ENCODE assay signal across 8 mouse cellular contexts in genomic region chr2:25506964-25507363, GRCm38 (mm10). TPM values are rescaled to one million over a fixed set of nuclear protein-coding genes. Genes with fewer than 3 reads are reported as not detected.
DNase-seq lines count a peak whose midpoint lies in the region; ATAC-seq and TF ChIP-seq lines count a peak whose summit lies in the region.
"Had no signal": no experiment of that assay in that cellular context is flagged by ENCODE, and none has a peak within 500 bp of the region (broad histone marks: within the 10 kb centered on the region; RNA-seq: fewer than 3 reads in every experiment).

No protein-coding gene starts in this region.

- peaks cover 31% of the 10 kb centered on the region for H3K36me3 ChIP-seq in midbrain, embryonic 14.5 days (ENCODE audit: control insufficient read depth, insufficient read depth, low read length)
- peaks cover 23% of the 10 kb centered on the region for H3K36me3 ChIP-seq in midbrain, embryonic 16.5 days (ENCODE audit: control insufficient read depth, insufficient read depth, low read length)
- peaks cover 16% of the 10 kb centered on the region for H3K36me3 ChIP-seq in liver, postnatal 0 days (replicated peaks; ENCODE audit: insufficient read depth, low read length)

- no peak overlapping the region for H3K27ac ChIP-seq in midbrain, embryonic 14.5 days (replicated peaks; ENCODE audit: low read depth, low read length)
- H3K27ac ChIP-seq in midbrain, embryonic 16.5 days (ENCODE audit: low read length) = no peak overlapping the region
- no peak overlapping the region for H3K27ac ChIP-seq in liver, postnatal 0 days (ENCODE audit: low read depth)
- H3K27ac ChIP-seq: neural tube, embryonic 13.5 days had no signal

- H3K9ac ChIP-seq in midbrain, embryonic 14.5 days (replicated peaks; ENCODE audit: low read length) = no peak overlapping the region
- H3K9ac ChIP-seq in midbrain, embryonic 16.5 days (ENCODE audit: low read depth, low read length) = no peak overlapping the region
- H3K9ac ChIP-seq in liver, postnatal 0 days (replicated peaks) = no peak overlapping the region
- H3K9ac ChIP-seq: neural tube, embryonic 13.5 days had no signal

- WGBS in midbrain, embryonic 14.5 days = 28% methylated on average over 5 of the region's 5 CpGs
- 31% methylated on average over 5 of the region's 5 CpGs for WGBS in midbrain, embryonic 16.5 days
- 52% methylated on average over 5 of the region's 5 CpGs for WGBS in liver, postnatal 0 days (ENCODE audit: insufficient replicate concordance)

- no peak for TF ChIP-seq EP300 in liver, postnatal 0 days (IDR thresholded peaks at IDR 0.05; ENCODE audit: low read depth)

- H3K4me3 ChIP-seq in midbrain, embryonic 14.5 days (replicated peaks; ENCODE audit: low read depth, low read length) = no peak overlapping the region
- no peak overlapping the region for H3K4me3 ChIP-seq in midbrain, embryonic 16.5 days (ENCODE audit: low read depth, low read length)
- no peak overlapping the region for H3K4me3 ChIP-seq in liver, postnatal 0 days (ENCODE audit: low read depth, low read length)
- H3K4me3 ChIP-seq: neural tube, embryonic 13.5 days had no signal

- ATAC-seq in midbrain, embryonic 14.5 days (ENCODE audit: low FRiP score, low TSS enrichment) = no peak
- ATAC-seq in midbrain, embryonic 16.5 days = no peak
- no peak for ATAC-seq in liver, postnatal 0 days

- peaks cover 3% of the 10 kb centered on the region for H3K4me1 ChIP-seq in midbrain, embryonic 14.5 days (ENCODE audit: control insufficient read depth, insufficient read depth, low read length)
- H3K4me1 ChIP-seq in midbrain, embryonic 16.5 days (ENCODE audit: control insufficient read depth, insufficient read depth, low read length) = peaks cover 4% of the 10 kb centered on the region
- peaks cover 4% of the 10 kb centered on the region for H3K4me1 ChIP-seq in liver, postnatal 0 days (ENCODE audit: insufficient read depth)

- no peaks in the 10 kb centered on the region for H3K9me3 ChIP-seq in midbrain, embryonic 14.5 days (ENCODE audit: control insufficient read depth, low read length)
- no peaks in the 10 kb centered on the region for H3K9me3 ChIP-seq in midbrain, embryonic 16.5 days (replicated peaks; ENCODE audit: control insufficient read depth, low read length, poor library complexity, severe bottlenecking)
- H3K9me3 ChIP-seq in liver, postnatal 0 days (ENCODE audit: low read length) = no peaks in the 10 kb centered on the region
- H3K9me3 ChIP-seq: neural tube, embryonic 13.5 days had no signal

- TF ChIP-seq CTCF in liver, postnatal 0 days (IDR thresholded peaks at IDR 0.05; ENCODE audit: low read depth) = peak; percentile 57

- no peak overlapping the region for H3K4me2 ChIP-seq in midbrain, embryonic 14.5 days (ENCODE audit: low read length)
- H3K4me2 ChIP-seq in midbrain, embryonic 16.5 days (ENCODE audit: low read length) = no peak overlapping the region
- H3K4me2 ChIP-seq in liver, postnatal 0 days (ENCODE audit: low read depth, low read length) = no peak overlapping the region
- H3K4me2 ChIP-seq: neural tube, embryonic 13.5 days had no signal

- no peaks in the 10 kb centered on the region for H3K27me3 ChIP-seq in midbrain, embryonic 14.5 days (ENCODE audit: control insufficient read depth, insufficient read depth, low read length)
- H3K27me3 ChIP-seq in midbrain, embryonic 16.5 days (ENCODE audit: control insufficient read depth, insufficient read depth, low read depth, low read length) = no peaks in the 10 kb centered on the region
- no peaks in the 10 kb centered on the region for H3K27me3 ChIP-seq in liver, postnatal 0 days (ENCODE audit: insufficient read depth, low read length)
- H3K27me3 ChIP-seq: neural tube, embryonic 13.5 days had no signal

- DNase-seq in midbrain, embryonic 14.5 days = peak; percentile 24
- peak; percentile 47 for DNase-seq in brain, adult 2 months (ENCODE audit: low read depth, low spot score)
- no peak for DNase-seq in liver, postnatal 0 days
- DNase-seq in thymus, postnatal 25 days = peak; percentile 64
- DNase-seq in urinary bladder, adult 2 months (ENCODE audit: low spot score) = no peak
- DNase-seq in frontal cortex, postnatal 10 days (ENCODE audit: low spot score in 2 of 2) = no peak

RNA-seq across cellular contexts. Expression of gene C8g, which starts 5.4 kb away (rescaled TPM):
- polyA plus RNA-seq in midbrain, embryonic 14.5 days (2014; fragmentation: Nextera tagmentation; extraction: Ambion mirVana) = 5.5 and 6.1 TPM in 2 replicates
- polyA plus RNA-seq in midbrain, embryonic 16.5 days (2015; fragmentation: Nextera tagmentation; extraction: Ambion mirVana) = 5.1 and 5.9 TPM in 2 replicates
- polyA plus RNA-seq in liver, postnatal 0 days (2015; fragmentation: Nextera tagmentation; extraction: Ambion mirVana) = 106 and 107 TPM in 2 replicates
- polyA plus RNA-seq in urinary bladder, adult 2 months (2012; rRNA removed) = 2.3 and 2.4 TPM in 2 replicates

RNA-seq across cellular contexts. Expression of gene Fbxw5, which starts 6.4 kb away (rescaled TPM):
- 110 and 117 TPM in 2 replicates for polyA plus RNA-seq in midbrain, embryonic 14.5 days (2014; fragmentation: Nextera tagmentation; extraction: Ambion mirVana)
- polyA plus RNA-seq in midbrain, embryonic 16.5 days (2015; fragmentation: Nextera tagmentation; extraction: Ambion mirVana) = 137 and 139 TPM in 2 replicates
- 26.7 and 26.9 TPM in 2 replicates for polyA plus RNA-seq in liver, postnatal 0 days (2015; fragmentation: Nextera tagmentation; extraction: Ambion mirVana)
- polyA plus RNA-seq in urinary bladder, adult 2 months (2012; rRNA removed) = 15.1 and 36.1 TPM in 2 replicates

RNA-seq across cellular contexts. Expression of gene Lcn12, which starts 13.3 kb away (rescaled TPM):
- polyA plus RNA-seq in midbrain, embryonic 14.5 days (2014; fragmentation: Nextera tagmentation; extraction: Ambion mirVana) = not detected in 2 replicates
- not detected in 2 replicates for polyA plus RNA-seq in midbrain, embryonic 16.5 days (2015; fragmentation: Nextera tagmentation; extraction: Ambion mirVana)
- polyA plus RNA-seq in liver, postnatal 0 days (2015; fragmentation: Nextera tagmentation; extraction: Ambion mirVana) = not detected in 2 replicates
- polyA plus RNA-seq in urinary bladder, adult 2 months (2012; rRNA removed) = not detected in 2 replicates
- polyA plus RNA-seq: neural tube, embryonic 13.5 days had no signal

RNA-seq across cellular contexts. Expression of gene Ptgds, which starts 37.1 kb away (rescaled TPM):
- polyA plus RNA-seq in midbrain, embryonic 14.5 days (2014; fragmentation: Nextera tagmentation; extraction: Ambion mirVana) = 3.7 and 71.9 TPM in 2 replicates
- polyA plus RNA-seq in midbrain, embryonic 16.5 days (2015; fragmentation: Nextera tagmentation; extraction: Ambion mirVana) = 465 and 593 TPM in 2 replicates
- 0.83 and 1.0 TPM in 2 replicates for polyA plus RNA-seq in liver, postnatal 0 days (2015; fragmentation: Nextera tagmentation; extraction: Ambion mirVana)
- polyA plus RNA-seq in urinary bladder, adult 2 months (2012; rRNA removed) = 0.38 and 0.74 TPM in 2 replicates

RNA-seq across cellular contexts. Expression of gene Traf2, which starts 39.8 kb away (rescaled TPM):
- 17.3 and 19.2 TPM in 2 replicates for polyA plus RNA-seq in midbrain, embryonic 14.5 days (2014; fragmentation: Nextera tagmentation; extraction: Ambion mirVana)
- 15.2 and 15.9 TPM in 2 replicates for polyA plus RNA-seq in midbrain, embryonic 16.5 days (2015; fragmentation: Nextera tagmentation; extraction: Ambion mirVana)
- 10.6 and 10.7 TPM in 2 replicates for polyA plus RNA-seq in liver, postnatal 0 days (2015; fragmentation: Nextera tagmentation; extraction: Ambion mirVana)
- 15.5 and 15.7 TPM in 2 replicates for polyA plus RNA-seq in urinary bladder, adult 2 months (2012; rRNA removed)

Comparison
In these comparisons a context has a peak if more than half of its experiments do, and no peak if none do; other contexts are left out.
1. DNase-seq: peak in midbrain, embryonic 14.5 days (single experiment), brain, adult 2 months (single experiment) and thymus, postnatal 25 days (single experiment); none in liver, postnatal 0 days (single experiment), urinary bladder, adult 2 months (single experiment) and frontal cortex, postnatal 10 days (0 of 2).
2. RNA of gene C8g, which starts 5.4 kb away (polyA plus RNA-seq): 106 to 107 TPM in liver, postnatal 0 days; 5.1 to 5.9 TPM in midbrain, embryonic 16.5 days, 5.5 to 6.1 TPM in midbrain, embryonic 14.5 days and 2.3 to 2.4 TPM in urinary bladder, adult 2 months; every median in the first group is over 10 times any median in the second.